ENCODE assay signal across 27 mouse cellular contexts in the genomic region with DNA sequence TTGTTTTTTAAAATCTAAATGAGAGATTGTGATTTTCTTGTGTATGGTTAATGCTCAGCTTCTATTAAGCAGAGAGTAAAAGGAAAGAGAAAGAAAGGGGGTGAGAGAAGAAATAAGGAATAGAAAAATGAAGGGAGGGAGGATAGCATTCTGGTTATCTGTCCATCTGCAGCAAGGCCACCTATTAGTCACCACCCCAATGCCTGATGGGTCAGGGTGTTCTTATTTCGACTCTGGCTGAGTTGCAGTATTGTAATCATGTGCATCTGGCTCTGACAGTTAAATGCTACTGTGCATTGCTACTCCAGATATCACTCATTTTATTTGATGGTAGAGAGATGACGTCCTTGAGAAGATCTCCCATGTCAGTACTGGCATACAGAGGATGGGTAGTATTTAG.
DNase-seq lines count a peak whose midpoint lies in the region; ATAC-seq lines count a peak whose summit lies in the region.
"Had no signal": no experiment of that assay in that cellular context is flagged by ENCODE, and none has a peak within 500 bp of the region (broad histone marks: within the 10 kb centered on the region; RNA-seq: fewer than 3 reads in every experiment).

No protein-coding gene starts in this region.

- no peak overlapping the region for H3K4me3 ChIP-seq in kidney, embryonic 15.5 days (replicated peaks)
- H3K4me3 ChIP-seq in heart, embryonic 11.5 days (ENCODE audit: low read depth, low read length): no peak overlapping the region
- H3K4me3 ChIP-seq: embryonic facial prominence, embryonic 13.5 days; embryonic facial prominence, embryonic 15.5 days; erythroblast, embryonic 14.5 days; forebrain, embryonic 10.5 days; forebrain, embryonic 12.5 days had no signal

- no peaks in the 10 kb centered on the region for H3K27me3 ChIP-seq in kidney, embryonic 15.5 days
- no peaks in the 10 kb centered on the region for H3K27me3 ChIP-seq in heart, embryonic 11.5 days (ENCODE audit: control insufficient read depth, insufficient read depth, low read length)
- H3K27me3 ChIP-seq: CH12.LX; embryonic facial prominence, embryonic 13.5 days; embryonic facial prominence, embryonic 15.5 days; forebrain, embryonic 12.5 days had no signal

- H3K36me3 ChIP-seq in kidney, embryonic 15.5 days: no peaks in the 10 kb centered on the region
- no peaks in the 10 kb centered on the region for H3K36me3 ChIP-seq in heart, embryonic 11.5 days (ENCODE audit: control insufficient read depth, insufficient read depth, low read length)
- H3K36me3 ChIP-seq: embryonic facial prominence, embryonic 13.5 days; embryonic facial prominence, embryonic 15.5 days; forebrain, embryonic 10.5 days; forebrain, embryonic 12.5 days; G1E had no signal

- no peak overlapping the region for H3K27ac ChIP-seq in kidney, embryonic 15.5 days
- H3K27ac ChIP-seq in heart, embryonic 11.5 days (ENCODE audit: low read depth, low read length): no peak overlapping the region
- H3K27ac ChIP-seq: embryonic facial prominence, embryonic 13.5 days; embryonic facial prominence, embryonic 15.5 days; forebrain, embryonic 10.5 days; forebrain, embryonic 12.5 days had no signal

- no peaks in the 10 kb centered on the region for H3K9me3 ChIP-seq in kidney, embryonic 15.5 days (replicated peaks)
- H3K9me3 ChIP-seq in heart, embryonic 11.5 days (replicated peaks; ENCODE audit: control insufficient read depth, low read length): no peaks in the 10 kb centered on the region
- H3K9me3 ChIP-seq: embryonic facial prominence, embryonic 13.5 days; embryonic facial prominence, embryonic 15.5 days; forebrain, embryonic 10.5 days; forebrain, embryonic 12.5 days; G1E had no signal

- no peak overlapping the region for H3K9ac ChIP-seq in kidney, embryonic 15.5 days
- no peak overlapping the region for H3K9ac ChIP-seq in heart, embryonic 11.5 days (ENCODE audit: low read depth, low read length)
- H3K9ac ChIP-seq: embryonic facial prominence, embryonic 13.5 days; embryonic facial prominence, embryonic 15.5 days; forebrain, embryonic 12.5 days had no signal

- DNase-seq in adrenal gland, adult 2 months: peak; percentile 62
- DNase-seq in adrenal gland, adult 18-20 months (ENCODE audit: low spot score in 2 of 2): no peak
- peak; percentile 4 for DNase-seq in 416B (ENCODE audit: low read depth)
- peak; percentile 11 for DNase-seq in adrenal gland, postnatal 14 days
- DNase-seq in adrenal gland, postnatal 36 days: peak; percentile 33 to 51
- DNase-seq: B cell, adult 2 months; cerebellum, adult 11 months; cerebellum, adult 18-20 months; cerebellum, adult 8-10 months; cerebellum, adult 9-11 months; cerebellum, postnatal 14 days; cerebellum, postnatal 36 days; embryo, embryonic 11 days had no signal

- H3K4me1 ChIP-seq in kidney, embryonic 15.5 days: no peaks in the 10 kb centered on the region
- no peaks in the 10 kb centered on the region for H3K4me1 ChIP-seq in heart, embryonic 11.5 days (ENCODE audit: control insufficient read depth, insufficient read depth, low read length)
- H3K4me1 ChIP-seq: embryonic facial prominence, embryonic 13.5 days; embryonic facial prominence, embryonic 15.5 days; forebrain, embryonic 10.5 days; forebrain, embryonic 12.5 days had no signal

- H3K4me2 ChIP-seq in kidney, embryonic 15.5 days: no peak overlapping the region
- no peak overlapping the region for H3K4me2 ChIP-seq in heart, embryonic 11.5 days
- H3K4me2 ChIP-seq: embryonic facial prominence, embryonic 13.5 days; embryonic facial prominence, embryonic 15.5 days; forebrain, embryonic 12.5 days had no signal

- ATAC-seq in kidney, embryonic 15.5 days (replicated peaks; ENCODE audit: low FRiP score): no peak
- ATAC-seq in heart, embryonic 11.5 days (replicated peaks; ENCODE audit: insufficient number of reproducible peaks, low FRiP score, low TSS enrichment): no peak
- ATAC-seq: activated CD4-positive, CD25-positive, alpha-beta regulatory T cell, adult 4 months; CD4-positive, CD25-positive, alpha-beta regulatory T cell, adult 4 months; forebrain, embryonic 14.5 days; forebrain, embryonic 16.5 days; Patski had no signal

- 78% methylated on average over 2 of the region's 2 CpGs for WGBS in kidney, embryonic 15.5 days
- 66% methylated on average over 2 of the region's 2 CpGs for WGBS in heart, embryonic 11.5 days (ENCODE audit: insufficient replicate concordance)

Comparison
In these comparisons a context has a peak if more than half of its experiments do, and no peak if none do; other contexts are left out.
1. DNase-seq: peak in adrenal gland, adult 2 months (single experiment), 416B (single experiment), adrenal gland, postnatal 14 days (single experiment) and adrenal gland, postnatal 36 days (2 of 2); none in adrenal gland, adult 18-20 months (0 of 2).